Mouse (Mus musculus) adrenal gland, postnatal 36 days (tissue): ENCODE measurements around the gene Efs. TPM values are rescaled to one million over a fixed set of nuclear protein-coding genes. Genes with fewer than 3 reads are reported as not detected.

Source experiments
- DNase-seq, 2 experiments: peaks; one replicate each; pipeline ENCODE4 v3.0.0; 2021; ENCODE audit warnings: mixed read lengths in 1 of 2
- microRNA-seq: library from miRNA; unstranded; fragments of <30 nt; microRNA quantifications from one replicate; pipeline ENCODE4 v1.2.0, GENCODE M21; 2021
- total RNA-seq, 2 experiments: library from RNA; stranded (reverse); gene quantifications; 2 replicates each; pipeline ENCODE4 v1.2.3; 2021

The Efs gene
- total RNA-seq, 2 experiments from 2014 or later = 2.5 to 3.0 TPM

DNA sequence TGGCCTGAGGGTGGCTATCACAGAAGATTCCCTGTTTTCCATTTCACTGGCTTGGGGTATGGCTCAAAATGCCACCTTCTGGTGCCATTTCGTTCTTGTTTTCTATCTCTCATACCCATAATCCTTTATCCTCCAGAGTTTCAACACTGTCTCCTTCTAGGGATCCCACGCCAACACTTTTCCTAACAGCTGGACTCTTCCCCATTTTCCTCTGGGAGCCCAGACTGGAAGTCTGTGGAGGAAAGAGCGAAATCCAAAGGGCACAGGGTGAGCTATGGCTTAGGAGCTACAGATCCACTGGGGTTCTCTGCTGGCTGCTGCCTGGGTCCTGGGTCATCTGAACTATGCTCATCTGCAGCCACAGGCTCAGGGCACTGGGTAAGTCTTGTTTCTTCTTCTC, 51.8 kb downstream of the Efs start:
- DNase-seq = no peak

- DNase-seq = no peak
Measured at GRCm38 (mm10) chr14:54870861-54871260, 55.1 kb downstream of the Efs start, which contains the start of gene Homez. Gene Homez (minus strand): TSS chr14:54870961.

DNA sequence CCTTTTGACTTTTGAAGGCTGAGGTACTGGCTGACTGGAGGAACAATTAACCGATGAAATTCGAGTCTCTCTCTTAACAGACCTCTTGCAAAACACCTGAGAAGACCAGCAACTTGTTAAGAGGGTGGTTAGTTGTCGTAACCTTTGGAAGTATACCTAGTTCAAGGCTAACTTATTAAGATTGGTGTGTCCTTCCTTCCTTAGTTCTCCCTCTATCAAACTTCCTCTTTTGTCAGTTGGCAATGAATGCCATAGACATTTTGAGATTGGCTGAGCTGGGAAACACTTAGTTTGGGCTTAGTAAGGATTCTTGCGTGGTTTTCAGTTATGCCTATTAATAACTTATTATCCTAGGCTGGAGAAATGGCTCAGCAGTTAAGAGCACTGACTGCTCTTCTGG, 57.9 kb downstream of the Efs start:
- DNase-seq = no peak

DNA sequence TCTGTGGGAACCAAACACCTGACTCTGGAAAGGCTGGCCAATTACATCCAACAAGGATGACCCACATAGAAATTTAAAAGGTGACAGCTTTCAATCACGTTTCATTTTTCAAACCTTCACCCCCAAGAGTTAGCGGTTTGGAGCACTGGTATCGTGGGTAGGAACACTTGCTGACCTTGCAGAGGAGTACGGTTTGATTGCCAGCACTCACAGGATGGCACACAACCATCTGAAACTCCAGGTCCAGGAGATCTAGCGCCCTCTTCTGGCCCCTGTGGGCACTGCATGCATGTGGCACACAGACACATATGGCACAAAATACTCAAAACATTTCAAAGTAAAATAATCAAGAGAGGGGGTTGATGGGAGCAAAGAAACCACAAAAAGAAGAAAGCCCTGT, 59.0 kb downstream of the Efs start:
- DNase-seq = peak in 1 of 2 experiments; percentile 27

Small RNAs within 50 kb of the gene (microRNA-seq; reads per million reads assigned to microRNA genes)
- gene Mir208a (not detected), gene Mir208b (9.0 reads per million, percentile 22 among the genes with 10 or more reads in this experiment)

Other genes with a start within 250 kb of the Efs start
- gene 1700123O20Rik, start 239.9 kb downstream of the Efs start, total RNA-seq = 10 to 100 TPM; 40.6 to 42.1 TPM
- gene Acin1, start 239.2 kb downstream of the Efs start, total RNA-seq = 100 to 1,000 TPM; 140 to 178 TPM
- gene Gm29776, start 227.3 kb downstream of the Efs start, total RNA-seq = under 1 TPM in 1 of 2 experiments, not detected in 1; 0.23 TPM
- not detected for gene Cebpe, start 214.0 kb downstream of the Efs start, total RNA-seq
- gene Slc7a8, start 144.2 kb downstream of the Efs start, total RNA-seq = 10 to 100 TPM; 28.1 to 56.8 TPM
- under 1 TPM; 0.43 to 0.56 TPM for gene Rnf212b, start 112.0 kb downstream of the Efs start, total RNA-seq
- 10 to 100 TPM; 12.2 to 16.5 TPM for gene Homez, start 55.2 kb downstream of the Efs start, total RNA-seq
- gene Ppp1r3e, start 48.6 kb downstream of the Efs start, total RNA-seq = 10 to 100 TPM; 17.8 to 19.2 TPM
- gene Bcl2l2, start 42.7 kb downstream of the Efs start, total RNA-seq = 10 to 100 TPM; 54.3 to 57.2 TPM
- gene Gm20521, start 42.7 kb downstream of the Efs start, total RNA-seq = 1 to 10 TPM in 1 of 2 experiments, not detected in 1; 2.0 TPM
- 100 to 1,000 TPM; 167 to 173 TPM for gene Pabpn1, start 33.6 kb downstream of the Efs start, total RNA-seq
- 10 to 100 TPM; 28.0 to 37.6 TPM for gene Slc22a17, start 13.0 kb downstream of the Efs start, total RNA-seq
- not detected for gene Il25, start 6.6 kb upstream of the Efs start, total RNA-seq
- under 1 TPM; 0.46 to 0.83 TPM for gene Cmtm5, start 10.1 kb upstream of the Efs start, total RNA-seq
- not detected for gene Myh6, start 40.8 kb upstream of the Efs start, total RNA-seq
- not detected for gene Gm17428, start 50.8 kb upstream of the Efs start, total RNA-seq
- gene Myh7, start 68.5 kb upstream of the Efs start, total RNA-seq = under 1 TPM in 1 of 2 experiments, not detected in 1; 0.49 TPM
- 10 to 100 TPM; 34.6 to 44.8 TPM for gene Ngdn, start 89.3 kb upstream of the Efs start, total RNA-seq
- gene Zfhx2, start 166.2 kb upstream of the Efs start, total RNA-seq = 1 to 10 TPM; 4.9 to 8.8 TPM
- gene Thtpa, start 168.7 kb upstream of the Efs start, total RNA-seq = 10 to 100 TPM; 12.9 to 18.6 TPM
- 10 to 100 TPM; 23.5 to 27.2 TPM for gene Ap1g2, start 180.5 kb upstream of the Efs start, total RNA-seq
- 1 to 10 TPM; 2.2 to 2.3 TPM for gene Jph4, start 190.8 kb upstream of the Efs start, total RNA-seq